Mouse (Mus musculus) embryonic fibroblast, embryonic 13.5 days (primary cell): ENCODE data around the gene Fbxl20.

ENCODE experiments used
- CTCF ChIP-seq: IDR thresholded peaks from 2 replicates; pipeline ENCODE4 v1.5.1; 2011; ENCODE audit warnings: mild to moderate bottlenecking, control low read depth, low read length, moderate library complexity, borderline replicate concordance; ENCODE audit not compliant: insufficient read depth
- POLR2A ChIP-seq: IDR thresholded peaks from 2 replicates; pipeline ENCODE4 v1.6.1; 2011; ENCODE audit warnings: low read depth, mild to moderate bottlenecking, control low read depth, low read length, moderate library complexity

DNA sequence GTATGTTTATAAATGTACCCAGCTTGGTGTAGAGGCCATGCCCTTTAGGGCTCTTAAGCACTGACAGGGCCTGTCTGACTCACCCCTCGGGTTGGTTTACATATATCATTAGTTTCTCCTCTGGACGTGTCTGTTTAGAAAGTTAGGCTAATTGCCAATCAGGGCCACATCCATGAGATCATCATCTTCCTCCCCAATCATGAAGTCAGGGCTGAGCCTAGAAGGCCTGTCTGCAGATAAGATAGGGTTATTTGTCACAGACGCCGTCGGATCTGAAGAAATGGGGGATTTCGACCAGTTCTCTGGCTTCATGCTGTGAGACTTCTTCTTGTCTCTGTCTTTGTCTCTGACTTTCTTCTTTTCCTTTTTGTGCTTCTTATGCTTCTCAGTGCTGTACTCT is 4.9 kb upstream of the Fbxl20 start:
- TF ChIP-seq CTCF, result no peak
- no peak for TF ChIP-seq POLR2A
